ENCODE assay signal across 18 mouse cellular contexts in genomic region chr4:130550511-130550910, GRCm38 (mm10). TPM values are rescaled to one million over a fixed set of nuclear protein-coding genes. Genes with fewer than 3 reads are reported as not detected.
DNase-seq lines count a peak whose midpoint lies in the region; ATAC-seq lines count a peak whose summit lies in the region.
"Had no signal": no experiment of that assay in that cellular context is flagged by ENCODE, and none has a peak within 500 bp of the region (broad histone marks: within the 10 kb centered on the region; RNA-seq: fewer than 3 reads in every experiment).

No protein-coding gene starts in this region.

- H3K36me3 ChIP-seq in hindbrain, embryonic 10.5 days: peaks cover 20% of the 10 kb centered on the region
- no peaks in the 10 kb centered on the region for H3K36me3 ChIP-seq in hindbrain, embryonic 16.5 days (ENCODE audit: control insufficient read depth, insufficient read depth, low read length)
- H3K36me3 ChIP-seq in neural tube, embryonic 13.5 days: no peaks in the 10 kb centered on the region
- H3K36me3 ChIP-seq: limb, embryonic 15.5 days had no signal

- no peak for ATAC-seq in hindbrain, embryonic 16.5 days
- no peak for ATAC-seq in neural tube, embryonic 13.5 days (ENCODE audit: low read depth)

- H3K4me1 ChIP-seq in hindbrain, embryonic 10.5 days (replicated peaks): peaks cover 90% of the 10 kb centered on the region
- peaks cover 33% of the 10 kb centered on the region for H3K4me1 ChIP-seq in hindbrain, embryonic 16.5 days (ENCODE audit: control insufficient read depth, insufficient read depth, low read depth, low read length)
- peaks cover 93% of the 10 kb centered on the region for H3K4me1 ChIP-seq in neural tube, embryonic 13.5 days (replicated peaks)

- H3K4me2 ChIP-seq in hindbrain, embryonic 16.5 days (ENCODE audit: low read length): no peak overlapping the region
- no peak overlapping the region for H3K4me2 ChIP-seq in neural tube, embryonic 13.5 days
- H3K4me2 ChIP-seq: limb, embryonic 15.5 days had no signal

- WGBS in hindbrain, embryonic 10.5 days: 89% methylated on average over 9 of the region's 9 CpGs
- 66% methylated on average over 9 of the region's 9 CpGs for WGBS in hindbrain, embryonic 16.5 days
- 69% methylated on average over 9 of the region's 9 CpGs for WGBS in neural tube, embryonic 13.5 days

- H3K9ac ChIP-seq in hindbrain, embryonic 16.5 days (ENCODE audit: low read depth, low read length): no peak overlapping the region
- no peak overlapping the region for H3K9ac ChIP-seq in neural tube, embryonic 13.5 days
- H3K9ac ChIP-seq: limb, embryonic 15.5 days had no signal

- no peak overlapping the region for H3K4me3 ChIP-seq in hindbrain, embryonic 10.5 days
- H3K4me3 ChIP-seq in hindbrain, embryonic 16.5 days (ENCODE audit: low read length): no peak overlapping the region
- H3K4me3 ChIP-seq in neural tube, embryonic 13.5 days: no peak overlapping the region
- H3K4me3 ChIP-seq: erythroblast, embryonic 14.5 days; limb, embryonic 15.5 days had no signal

- 0 out of 2 replicates have a peak, but pooled peaks cover 3% of the 10 kb centered on the region for H3K9me3 ChIP-seq in hindbrain, embryonic 10.5 days
- H3K9me3 ChIP-seq in hindbrain, embryonic 16.5 days (ENCODE audit: control insufficient read depth, low read length): no peaks in the 10 kb centered on the region
- H3K9me3 ChIP-seq in neural tube, embryonic 13.5 days: no peaks in the 10 kb centered on the region
- H3K9me3 ChIP-seq: limb, embryonic 15.5 days had no signal

- H3K27me3 ChIP-seq in hindbrain, embryonic 10.5 days (ENCODE audit: insufficient read depth, poor library complexity, severe bottlenecking): no peaks in the 10 kb centered on the region
- H3K27me3 ChIP-seq in hindbrain, embryonic 16.5 days (replicated peaks; ENCODE audit: control insufficient read depth, insufficient read depth, low read length): no peaks in the 10 kb centered on the region
- no peaks in the 10 kb centered on the region for H3K27me3 ChIP-seq in neural tube, embryonic 13.5 days
- H3K27me3 ChIP-seq: limb, embryonic 15.5 days had no signal

- no peak for DNase-seq in hindbrain, embryonic 10.5 days (ENCODE audit: low spot score)
- DNase-seq in neural tube, embryonic 10.5 days (ENCODE audit: extremely low spot score, low spot score): no peak
- DNase-seq in kidney, postnatal 10 days: peak; percentile 56
- no peak for DNase-seq in adrenal gland, adult (ENCODE audit: inconsistent age in 2 of 2, low spot score in 1 of 2)
- no peak for DNase-seq in right cerebral cortex, postnatal 36 days (ENCODE audit: low spot score in 2 of 2)
- DNase-seq: adrenal gland, postnatal 14 days; B cell, adult 2 months; cerebellum, adult 18-20 months; gastrocnemius, postnatal 14 days; layer of hippocampus, postnatal 36 days; lung, adult 18-20 months; lung, postnatal 36 days; right cerebral cortex, postnatal 25 days; thymus, postnatal 36 days had no signal

- peak overlapping the region; percentile 35; the same call in 1 of the 2 replicates for H3K27ac ChIP-seq in hindbrain, embryonic 10.5 days
- H3K27ac ChIP-seq in hindbrain, embryonic 16.5 days (ENCODE audit: low read depth, low read length): no peak overlapping the region; the same call in 1 of the 2 replicates
- H3K27ac ChIP-seq in neural tube, embryonic 13.5 days (replicated peaks): peak overlapping the region; percentile 65
- H3K27ac ChIP-seq: limb, embryonic 15.5 days had no signal

RNA-seq across cellular contexts. Expression of gene Nkain1, which starts 23.5 kb away (rescaled TPM):
- 5.9 and 14.4 TPM in 2 replicates for polyA plus RNA-seq in hindbrain, embryonic 10.5 days (2016; fragmentation: Nextera tagmentation; extraction: Ambion mirVana)
- 2.4 and 6.6 TPM in 2 replicates for polyA plus RNA-seq in hindbrain, embryonic 16.5 days (2015; fragmentation: Nextera tagmentation; extraction: Ambion mirVana)
- polyA plus RNA-seq in neural tube, embryonic 13.5 days (2015; fragmentation: Nextera tagmentation; extraction: Ambion mirVana): 10.6 and 11.8 TPM in 2 replicates
- polyA plus RNA-seq: erythroblast, embryonic 14.5 days had no signal
